Mouse (Mus musculus): Measurements from ENCODE around the gene Trmt5. TPM values are rescaled to one million over a fixed set of nuclear protein-coding genes. Genes with fewer than 3 reads are reported as not detected.

The Trmt5 gene
- polyA plus RNA-seq (2014; fragmentation: Illumina TruSeq; extraction: RNeasy Lipid Tissue Mini Kit (QIAGEN cat#74804); ENCODE audit: insufficient read depth, low read depth, low replicate concordance) = 5.9 TPM

DNA sequence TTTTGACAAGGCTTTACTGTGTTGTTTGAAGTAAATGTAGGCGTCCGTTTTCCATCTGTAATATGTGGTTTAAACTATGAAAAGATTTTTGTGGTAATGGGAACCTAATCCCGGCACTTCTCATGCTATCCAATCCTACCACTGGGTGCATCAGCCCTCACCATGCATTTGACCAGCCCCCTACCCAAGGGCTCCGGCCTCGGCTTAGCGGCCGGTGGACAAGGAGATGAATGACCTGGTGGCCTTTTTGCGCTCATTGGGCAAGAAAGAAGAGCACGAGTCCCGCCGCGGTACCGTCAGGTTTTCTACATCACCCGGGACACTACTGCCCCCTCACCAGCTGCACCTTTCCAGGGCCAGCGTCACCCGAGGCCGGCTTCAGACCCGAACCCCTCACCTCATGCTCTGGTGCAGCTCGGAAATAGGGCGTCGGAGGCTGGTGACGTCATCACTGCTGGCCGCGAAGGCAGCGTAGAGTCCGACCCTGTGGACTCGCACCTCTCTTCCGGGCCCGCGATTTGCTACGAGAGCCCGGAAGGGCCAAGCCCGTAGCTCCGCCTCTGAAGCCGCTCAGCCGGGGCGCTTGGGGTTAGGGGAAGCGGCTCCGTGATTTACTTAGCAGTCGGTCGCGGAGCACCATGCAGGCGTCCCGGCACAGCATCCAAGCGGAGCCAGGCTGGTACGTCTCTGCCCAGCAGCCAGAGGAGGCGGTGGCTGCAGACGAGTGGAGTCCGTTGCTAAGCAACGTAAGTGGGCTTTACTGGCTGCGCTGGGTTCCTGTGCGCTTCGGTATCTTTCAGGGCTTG, at the start of gene Trmt5, which contains the start of gene Slc38a6:
Trmt5 (minus strand) TSS at position 424 of the 806 bp plus-strand sequence.
Slc38a6 (plus strand) TSS at position 493 of the 806 bp plus-strand sequence.

Other genes with a start within 250 kb of the Trmt5 start
- gene Six1, start 232.8 kb downstream of the Trmt5 start, polyA plus RNA-seq (2014; fragmentation: Illumina TruSeq; extraction: RNeasy Lipid Tissue Mini Kit (QIAGEN cat#74804); ENCODE audit: insufficient read depth, low read depth, low replicate concordance) = 1.5 TPM
- 1.2 TPM for gene Six4, start 173.3 kb downstream of the Trmt5 start, polyA plus RNA-seq (2014; fragmentation: Illumina TruSeq; extraction: RNeasy Lipid Tissue Mini Kit (QIAGEN cat#74804); ENCODE audit: insufficient read depth, low read depth, low replicate concordance)
- 23.5 TPM for gene Mnat1, start 163.0 kb downstream of the Trmt5 start, polyA plus RNA-seq (2014; fragmentation: Illumina TruSeq; extraction: RNeasy Lipid Tissue Mini Kit (QIAGEN cat#74804); ENCODE audit: insufficient read depth, low read depth, low replicate concordance)
- gene Slc38a6, start 69 bp upstream of the Trmt5 start, polyA plus RNA-seq (2014; fragmentation: Illumina TruSeq; extraction: RNeasy Lipid Tissue Mini Kit (QIAGEN cat#74804); ENCODE audit: insufficient read depth, low read depth, low replicate concordance) = 4.8 TPM

Measured in lung, adult 10 weeks (tissue).